Mouse (Mus musculus) CD4-positive, CD25-positive, alpha-beta regulatory T cell, adult 4 months (primary cell): ENCODE data around the gene C330021F23Rik. TPM values are rescaled to one million over a fixed set of nuclear protein-coding genes. Genes with fewer than 3 reads are reported as not detected.
"Not testable (repeated sequence)": the region's sequence is repeated elsewhere in the genome, so short reads cannot be mapped to it uniquely, and the experiment has no call there.

Source experiments
- ATAC-seq: one replicate; pipeline ENCODE4 v1.8.0; 2017
- polyA plus RNA-seq, 2 experiments: library from polyadenylated mRNA; unstranded; fragments of 100-300 nt; shearing (Covaris generic); gene quantifications; one replicate each; pipeline ENCODE4 v1.2.1; 2017

C330021F23Rik gene
- polyA plus RNA-seq, result 1 to 10 TPM in 1 of 2 experiments, not detected in 1; 1.4 TPM

GRCm38 (mm10) chr8:3567641-3568371 is at the start of gene C330021F23Rik:
TSS of gene C330021F23Rik (plus strand) at chr8:3567990.
- no peak for ATAC-seq

GRCm38 (mm10) chr8:3522007-3522697 is 45.6 kb upstream of the C330021F23Rik start:
- ATAC-seq, result no peak

- no peak for ATAC-seq
Measured at GRCm38 (mm10) chr8:3530816-3531215, 37.0 kb upstream of the C330021F23Rik start.

DNA sequence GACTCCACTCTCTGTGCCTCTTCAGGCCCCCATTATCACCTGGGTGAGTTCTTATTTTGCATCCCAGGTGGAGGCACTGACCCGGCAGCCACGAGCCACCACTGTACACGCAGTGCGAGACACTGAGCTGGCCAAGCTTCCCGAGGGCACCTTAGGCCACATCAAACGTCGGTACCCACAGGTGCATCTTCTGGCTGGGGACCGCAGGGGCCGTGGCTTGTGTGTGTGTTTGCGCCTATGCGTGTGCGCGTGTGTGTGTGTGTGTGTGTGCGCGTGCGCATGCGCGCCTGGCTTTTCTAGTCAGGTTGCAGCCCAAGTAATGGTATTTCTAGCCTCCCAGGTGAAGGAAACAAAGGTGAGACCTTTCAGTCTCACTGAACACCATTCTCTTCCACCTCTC is 35.9 kb upstream of the C330021F23Rik start:
- no peak for ATAC-seq

GRCm38 (mm10) chr8:3536053-3536841 is 31.5 kb upstream of the C330021F23Rik start:
- ATAC-seq, result no peak

- ATAC-seq, result no peak
Measured at GRCm38 (mm10) chr8:3536940-3537339, 30.9 kb upstream of the C330021F23Rik start.

- ATAC-seq, result no peak
Measured at GRCm38 (mm10) chr8:3537666-3538065, 30.1 kb upstream of the C330021F23Rik start.

DNA sequence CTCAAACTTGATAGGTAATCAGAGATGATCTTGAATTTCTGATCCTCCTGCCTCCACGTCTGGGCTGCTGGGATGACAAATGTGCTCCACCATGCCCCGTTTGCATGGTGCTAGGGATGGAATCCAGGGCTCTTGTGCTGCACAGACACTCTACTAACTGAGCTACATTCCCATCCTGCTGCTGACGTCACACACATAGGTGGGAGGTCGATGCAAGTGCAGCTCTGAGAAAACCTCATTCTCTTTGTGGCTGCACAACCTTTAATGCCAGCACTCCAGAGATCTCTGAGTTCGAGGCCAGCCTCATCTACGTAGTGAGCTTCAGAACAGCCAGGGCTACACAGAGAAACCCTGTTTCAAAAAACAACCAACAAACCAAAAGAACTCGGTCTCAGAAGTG is 28.6 kb upstream of the C330021F23Rik start:
- no peak for ATAC-seq

GRCm38 (mm10) chr8:3540076-3540475 is 27.7 kb upstream of the C330021F23Rik start:
- ATAC-seq, result no peak

DNA sequence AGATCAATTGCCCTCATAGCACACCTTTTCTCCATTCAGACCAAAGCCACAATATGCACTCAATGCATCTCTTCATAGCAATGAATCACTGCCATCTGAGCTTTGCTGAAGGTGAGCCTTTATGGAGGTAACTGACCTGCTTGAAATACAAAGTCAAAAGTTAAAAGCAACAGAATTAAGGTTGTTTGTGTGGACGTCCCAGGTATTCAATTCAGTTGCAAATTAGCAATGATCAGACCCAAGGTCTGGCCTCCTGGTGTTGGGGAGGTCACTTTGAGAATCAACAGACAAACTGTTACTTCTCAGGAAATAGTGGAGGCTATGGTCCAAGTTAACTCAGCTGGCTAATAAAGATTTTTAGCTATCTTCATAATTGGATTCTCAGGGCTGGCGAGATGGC is 21.3 kb upstream of the C330021F23Rik start:
- ATAC-seq, result no peak

GRCm38 (mm10) chr8:3552240-3552639 is 15.6 kb upstream of the C330021F23Rik start:
- no peak for ATAC-seq

DNA sequence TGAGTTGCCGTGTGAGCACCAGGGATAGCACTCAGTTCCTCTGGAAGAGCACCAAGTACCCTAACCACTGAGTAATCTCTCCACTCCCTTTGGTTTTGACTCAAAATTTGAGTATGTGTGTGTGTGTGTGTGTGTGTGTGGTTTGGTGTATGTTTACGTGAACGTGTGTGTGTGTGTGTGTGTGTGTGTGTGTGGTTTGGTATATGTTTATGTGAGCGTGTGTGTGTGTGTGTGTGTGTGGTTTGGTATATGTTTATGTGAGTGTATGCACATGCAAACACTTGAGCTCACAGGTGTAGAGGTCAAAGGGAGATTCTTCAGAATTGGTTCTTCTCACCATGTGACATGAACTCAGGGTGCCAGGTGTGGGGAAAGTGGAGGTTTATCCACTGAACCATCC is 11.7 kb upstream of the C330021F23Rik start:
- ATAC-seq, result no peak

GRCm38 (mm10) chr8:3568378-3568777 is 588 bp downstream of the C330021F23Rik start:
- ATAC-seq, result no peak

GRCm38 (mm10) chr8:3569784-3570183 is 2.0 kb downstream of the C330021F23Rik start:
- no peak for ATAC-seq

DNA sequence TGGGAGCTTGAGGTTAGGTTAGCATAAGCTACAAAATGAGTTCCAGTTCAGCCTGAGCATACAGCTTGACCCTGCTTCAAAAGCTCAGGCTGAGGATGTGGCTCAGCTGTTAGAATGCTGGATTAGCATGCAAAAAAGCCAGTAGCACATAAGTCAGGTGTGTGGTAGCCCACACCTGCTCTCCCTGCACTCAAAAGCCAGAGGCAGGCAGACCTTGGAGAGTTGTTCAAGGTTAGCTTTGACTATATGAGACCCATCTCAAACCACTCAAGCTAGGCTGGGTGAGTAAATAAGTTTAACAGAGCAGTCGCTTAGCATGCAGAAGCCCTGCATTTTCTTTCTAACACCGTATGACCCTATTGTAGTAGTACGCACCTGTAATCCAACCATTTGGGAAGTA is 6.8 kb downstream of the C330021F23Rik start:
- ATAC-seq, result no peak

DNA sequence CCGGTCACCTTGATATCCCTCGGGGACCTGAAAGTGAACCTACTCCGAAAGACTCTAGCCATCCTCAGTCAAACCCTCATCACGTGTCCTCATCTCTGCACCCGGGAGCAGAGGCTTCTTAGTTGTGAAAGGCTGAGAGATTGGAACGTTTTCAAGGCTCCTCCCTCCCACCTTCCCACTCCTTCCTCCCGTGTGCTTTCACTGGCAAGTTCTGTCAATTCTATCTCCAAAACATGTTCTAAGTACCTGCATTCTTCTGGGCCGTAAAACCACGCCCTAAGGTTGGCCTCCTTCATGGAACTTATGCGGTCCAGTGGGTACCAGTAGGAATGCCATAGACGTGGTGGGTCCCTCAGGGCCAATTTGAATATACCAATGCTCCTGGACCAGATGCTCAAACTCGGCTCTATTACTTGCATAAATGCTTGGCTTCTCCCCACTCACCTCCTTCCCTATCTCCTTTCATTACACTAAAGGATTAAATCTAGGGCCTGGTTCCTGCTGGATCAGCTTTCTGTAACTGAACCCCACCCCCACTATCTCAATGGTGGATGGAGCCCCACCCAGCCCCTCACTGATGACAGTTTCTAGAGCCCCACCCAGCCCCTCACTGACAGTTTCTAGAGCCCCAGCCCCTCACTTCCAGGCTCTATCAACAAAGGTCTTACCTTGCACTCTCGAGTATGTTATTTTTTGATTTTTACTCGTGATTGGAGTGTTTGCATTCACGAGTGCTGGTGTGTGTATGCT is 8.6 kb downstream of the C330021F23Rik start:
- no peak for ATAC-seq

- no peak for ATAC-seq
Measured at GRCm38 (mm10) chr8:3579390-3580364, 11.9 kb downstream of the C330021F23Rik start.

DNA sequence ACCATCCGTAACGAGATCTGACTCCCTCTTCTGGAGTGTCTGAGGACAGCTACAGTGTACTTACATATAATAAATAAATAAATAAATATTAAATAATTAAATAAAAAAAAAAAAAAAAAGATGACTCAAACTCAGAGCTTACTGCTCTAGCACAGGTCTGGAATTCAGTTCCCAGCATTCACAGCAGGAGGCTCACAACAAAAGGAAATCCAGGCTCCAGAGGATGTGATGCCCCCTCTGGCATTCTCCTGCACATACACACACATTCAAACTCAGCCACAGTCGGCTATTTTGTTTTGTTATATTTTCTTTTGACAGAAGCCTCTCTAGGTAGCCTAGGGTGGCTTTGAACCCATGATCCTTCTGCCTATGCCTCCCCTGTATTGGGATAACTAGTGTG is 14.2 kb downstream of the C330021F23Rik start:
- not testable (repeated sequence) for ATAC-seq

- no peak for ATAC-seq
Measured at GRCm38 (mm10) chr8:3586452-3586851, 18.7 kb downstream of the C330021F23Rik start.

DNA sequence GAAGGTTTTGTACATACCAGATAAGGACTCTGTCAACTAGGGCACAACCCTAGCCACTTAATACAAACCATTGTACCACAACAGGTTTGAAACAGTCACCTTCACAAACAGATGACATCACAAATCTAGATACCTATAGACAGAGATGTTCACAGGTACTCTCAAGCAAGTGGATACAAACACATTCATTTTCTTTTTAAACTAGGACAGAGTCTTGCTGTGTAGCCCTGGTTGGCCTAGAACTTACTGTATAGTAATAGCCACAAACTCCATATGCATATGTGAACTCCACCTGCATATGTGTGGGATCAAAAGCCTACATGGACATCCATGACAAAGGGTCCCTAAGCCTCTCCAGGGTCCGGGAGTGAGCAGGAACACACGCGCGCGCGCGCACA is 19.2 kb downstream of the C330021F23Rik start, which contains the start of gene Camsap3:
Gene Camsap3 (plus strand): TSS at position 301 of the 398 bp plus-strand sequence.
- no peak for ATAC-seq
